Mouse (Mus musculus): ENCODE measurements around the gene Gtf2a1l.
A peak's percentile ranks its signal among the peaks of the same experiment; 100 is the strongest.

Gene Gtf2a1l

GRCm38 (mm10) chr17:88653375-88653769 lies 15.1 kb upstream of the Gtf2a1l start:
- DNase-seq (ENCODE audit: low spot score in 2 of 2), result no peak

GRCm38 (mm10) chr17:88658510-88658909 lies 9.9 kb upstream of the Gtf2a1l start:
- DNase-seq (ENCODE audit: low spot score in 2 of 2), result no peak

GRCm38 (mm10) chr17:88666076-88666475 lies 2.4 kb upstream of the Gtf2a1l start:
- DNase-seq (ENCODE audit: low spot score in 2 of 2), result no peak

- no peak for DNase-seq (ENCODE audit: low spot score in 2 of 2)
Measured at GRCm38 (mm10) chr17:88669921-88670320, 1.5 kb downstream of the Gtf2a1l start.

- no peak for DNase-seq (ENCODE audit: low spot score in 2 of 2)
Measured at GRCm38 (mm10) chr17:88670800-88671199, 2.3 kb downstream of the Gtf2a1l start.

- no peak for DNase-seq (ENCODE audit: low spot score in 2 of 2)
Measured at GRCm38 (mm10) chr17:88675310-88676309, 7.2 kb downstream of the Gtf2a1l start.

GRCm38 (mm10) chr17:88688226-88688625 lies 19.8 kb downstream of the Gtf2a1l start:
- DNase-seq (ENCODE audit: low spot score in 2 of 2), result no peak

GRCm38 (mm10) chr17:88696656-88697333 lies 28.3 kb downstream of the Gtf2a1l start:
- DNase-seq (ENCODE audit: low spot score in 2 of 2), result no peak

- DNase-seq (ENCODE audit: low spot score in 2 of 2), result no peak
Measured at GRCm38 (mm10) chr17:88700901-88701300, 32.4 kb downstream of the Gtf2a1l start.

- no peak for DNase-seq (ENCODE audit: low spot score in 2 of 2)
Measured at GRCm38 (mm10) chr17:88702345-88702744, 33.9 kb downstream of the Gtf2a1l start.

- no peak for DNase-seq (ENCODE audit: low spot score in 2 of 2)
Measured at GRCm38 (mm10) chr17:88703112-88703511, 34.7 kb downstream of the Gtf2a1l start.

- no peak for DNase-seq (ENCODE audit: low spot score in 2 of 2)
Measured at GRCm38 (mm10) chr17:88706231-88706649, 37.8 kb downstream of the Gtf2a1l start.

GRCm38 (mm10) chr17:88749646-88750045 lies 81.2 kb downstream of the Gtf2a1l start:
- no peak for DNase-seq (ENCODE audit: low spot score in 2 of 2)

- DNase-seq (ENCODE audit: low spot score in 2 of 2), result no peak
Measured at GRCm38 (mm10) chr17:88752827-88753471, 84.5 kb downstream of the Gtf2a1l start.

- DNase-seq (ENCODE audit: low spot score in 2 of 2), result no peak
Measured at GRCm38 (mm10) chr17:88753472-88753857, 85.0 kb downstream of the Gtf2a1l start.

- DNase-seq (ENCODE audit: low spot score in 2 of 2), result no peak
Measured at GRCm38 (mm10) chr17:88755776-88756175, 87.3 kb downstream of the Gtf2a1l start.

GRCm38 (mm10) chr17:88758003-88758437 lies 89.6 kb downstream of the Gtf2a1l start:
- DNase-seq (ENCODE audit: low spot score in 2 of 2), result peak; percentile 30 to 67

GRCm38 (mm10) chr17:88763396-88764135 lies 95.1 kb downstream of the Gtf2a1l start:
- no peak for DNase-seq (ENCODE audit: low spot score in 2 of 2)

GRCm38 (mm10) chr17:88764136-88764485 lies 95.7 kb downstream of the Gtf2a1l start:
- no peak for DNase-seq (ENCODE audit: low spot score in 2 of 2)
